Mouse (Mus musculus) kidney, adult 2 months (tissue): Measurements from ENCODE around the gene Cep170b. TPM values are rescaled to one million over a fixed set of nuclear protein-coding genes. Genes with fewer than 3 reads are reported as not detected.

ENCODE experiments used
- DNase-seq: peaks from one replicate; pipeline ENCODE4 v3.0.0; 2021
- H3K27ac ChIP-seq: fragments of 200-500 bp; 2 replicates; pipeline ENCODE4 v1.5.1; 2012; ENCODE audit warnings: low read depth, low read length, control low read depth, inconsistent platforms; ENCODE audit not compliant: insufficient read depth
- H3K27me3 ChIP-seq: fragments of 200-500 bp; replicated peaks from 2 replicates; pipeline ENCODE4 v1.6.1; 2012; ENCODE audit warnings: mild to moderate bottlenecking, moderate library complexity, low read length, inconsistent platforms; ENCODE audit not compliant: control insufficient read depth, insufficient read depth
- H3K36me3 ChIP-seq: fragments of 200-500 bp; 2 replicates; pipeline ENCODE4 v1.6.1; 2012; ENCODE audit warnings: mild to moderate bottlenecking, moderate library complexity, low read length, inconsistent platforms; ENCODE audit not compliant: control insufficient read depth, insufficient read depth
- H3K4me1 ChIP-seq: fragments of 200-500 bp; 2 replicates; pipeline ENCODE4 v1.6.1; 2011; ENCODE audit warnings: low read length; ENCODE audit not compliant: control insufficient read depth, insufficient read depth
- H3K4me3 ChIP-seq: fragments of 200-500 bp; 2 replicates; pipeline ENCODE4 v1.5.1; 2011; ENCODE audit warnings: mild to moderate bottlenecking, low read depth, low read length, control low read depth; ENCODE audit not compliant: insufficient read depth
- CTCF ChIP-seq: fragments of 200-500 bp; conservative IDR thresholded peaks from 2 replicates; pipeline ENCODE4 v1.5.1; 2011; ENCODE audit warnings: low read depth, mild to moderate bottlenecking, control low read depth, low read length, moderate library complexity, mixed read lengths; ENCODE audit not compliant: insufficient read depth, insufficient read length
- POLR2A ChIP-seq: fragments of 200-500 bp; IDR thresholded peaks from one replicate; pipeline ENCODE4 v1.6.1; 2011; ENCODE audit warnings: low read depth, low read length, control low read depth
- WGBS: fragments of 180-500 bp; shearing (Covaris S2); methylation state at CpG from one replicate; pipeline ENCODE4 v1.1.7; 2018; 5-methylcytosine and 5-hydroxymethylcytosine counted together
- polyA plus RNA-seq: library from polyadenylated mRNA; depleted of rRNA; stranded (reverse); fragments of >200 nt; gene quantifications from 2 replicates; pipeline ENCODE4 v1.2.3, GENCODE M21; 2012

The Cep170b gene
- polyA plus RNA-seq, 1 experiment = 63.4 TPM

DNA sequence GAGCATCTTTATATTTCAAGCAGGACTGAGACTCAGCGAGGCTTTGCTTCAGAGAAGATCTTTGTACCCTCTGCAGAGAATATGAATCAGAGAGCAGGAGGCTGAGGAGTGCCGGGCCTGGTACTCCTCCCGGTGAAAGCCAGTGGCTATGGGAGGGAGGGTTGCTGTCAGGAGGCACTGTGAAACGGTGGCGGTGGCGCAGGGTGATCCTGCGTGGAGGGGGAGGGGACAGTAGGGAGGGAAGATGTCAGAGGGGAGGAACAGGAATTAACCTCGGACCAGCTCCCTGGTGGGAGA, 12.7 kb upstream of the Cep170b start:
- H3K27ac ChIP-seq = no peak overlapping the region
- WGBS = 16% methylated on average over 8 of the region's 8 CpGs
- no peak for TF ChIP-seq POLR2A
- no peak for DNase-seq
- no peaks in the 10 kb centered on the region for H3K27me3 ChIP-seq
- no peaks in the 10 kb centered on the region for H3K36me3 ChIP-seq
- no peak overlapping the region for H3K4me3 ChIP-seq
- no peaks in the 10 kb centered on the region for H3K4me1 ChIP-seq

DNA sequence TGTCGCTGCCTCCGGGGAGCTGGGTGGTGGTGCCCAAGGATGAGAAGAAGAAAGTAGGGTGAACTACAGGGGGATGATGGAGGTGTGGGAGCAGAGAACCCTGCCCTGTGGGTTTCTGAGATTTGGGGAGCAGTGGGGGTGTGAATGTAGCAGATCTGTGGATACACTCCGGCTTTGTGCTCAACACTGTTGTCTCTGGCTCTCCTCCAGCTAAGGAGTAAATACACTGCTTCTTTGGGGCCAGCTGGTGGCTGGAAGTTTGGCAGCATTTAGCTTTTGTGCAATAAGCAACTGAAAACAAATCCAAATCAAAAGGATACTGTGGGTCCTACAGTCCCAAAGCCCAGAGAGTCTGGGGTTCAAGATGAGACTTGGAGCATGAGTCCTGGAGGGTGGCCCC, 6.3 kb upstream of the Cep170b start:
- Histone ChIP-seq H3K27ac (no peak overlapping the region), H3K4me3 (no peak overlapping the region), H3K4me1 (peaks cover 9% of the 10 kb centered on the region; the same call in 1 of the 2 replicates), H3K36me3 (no peaks in the 10 kb centered on the region), H3K27me3 (no peaks in the 10 kb centered on the region)
- peak; percentile 62 for DNase-seq
- TF ChIP-seq CTCF = no peak
- TF ChIP-seq POLR2A = no peak
- 43% methylated on average over 3 of the region's 3 CpGs for WGBS

DNA sequence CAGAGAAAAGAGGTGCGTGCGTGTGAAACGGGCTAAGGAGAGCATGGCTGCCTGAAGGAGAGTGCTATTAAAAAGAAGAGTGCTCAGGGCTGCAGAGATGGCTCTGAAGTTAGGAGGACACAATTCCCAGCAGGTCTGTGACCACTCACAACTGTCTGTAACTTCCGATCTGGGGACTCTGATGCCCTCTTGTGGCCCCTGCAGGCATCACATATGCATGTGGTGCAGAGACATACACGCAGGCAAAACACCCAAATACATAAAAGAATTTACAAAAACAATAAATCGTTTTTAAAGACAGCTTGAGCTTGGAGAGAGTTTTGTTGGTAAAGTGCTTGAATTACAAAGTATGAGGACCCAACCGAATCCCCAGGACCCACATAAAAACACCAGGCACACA, 3.1 kb upstream of the Cep170b start:
- H3K27me3 ChIP-seq = no peaks in the 10 kb centered on the region
- peaks cover 19% of the 10 kb centered on the region; the same call in 1 of the 2 replicates for H3K4me1 ChIP-seq
- H3K36me3 ChIP-seq = no peaks in the 10 kb centered on the region
- DNase-seq = peak; percentile 69
- WGBS = 32% methylated on average over 7 of the region's 7 CpGs
- no peak overlapping the region for H3K27ac ChIP-seq
- TF ChIP-seq CTCF = peak; percentile 75
- no peak for TF ChIP-seq POLR2A
- no peak overlapping the region for H3K4me3 ChIP-seq

DNA sequence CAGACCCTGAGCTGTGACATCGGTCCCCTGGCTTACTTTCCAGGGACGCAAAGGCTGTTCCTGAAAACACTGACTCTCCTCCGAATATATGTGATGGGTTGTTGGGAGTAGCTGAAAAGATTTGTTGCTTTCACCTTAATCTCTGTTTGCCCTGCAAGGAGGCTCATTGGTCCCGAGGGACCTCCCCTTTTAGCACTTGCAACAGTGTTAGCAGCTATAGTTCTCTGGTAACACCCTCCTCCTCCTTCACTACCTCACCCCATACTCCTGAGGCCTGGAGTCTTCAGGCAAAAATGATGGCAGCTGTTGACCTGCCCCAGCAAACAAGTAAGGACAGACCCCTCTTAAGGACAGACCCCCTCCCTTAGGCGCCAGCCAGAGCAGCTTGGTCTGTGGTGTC, 1.3 kb upstream of the Cep170b start:
- no peak overlapping the region; the same call in 1 of the 2 replicates for H3K27ac ChIP-seq
- H3K4me3 ChIP-seq = no peak overlapping the region
- H3K27me3 ChIP-seq = no peaks in the 10 kb centered on the region
- no peak for DNase-seq
- TF ChIP-seq POLR2A = no peak
- TF ChIP-seq CTCF = no peak
- 58% methylated on average over 5 of the region's 5 CpGs for WGBS
- no peaks in the 10 kb centered on the region for H3K36me3 ChIP-seq
- H3K4me1 ChIP-seq = peaks cover 25% of the 10 kb centered on the region; the same call in 1 of the 2 replicates

DNA sequence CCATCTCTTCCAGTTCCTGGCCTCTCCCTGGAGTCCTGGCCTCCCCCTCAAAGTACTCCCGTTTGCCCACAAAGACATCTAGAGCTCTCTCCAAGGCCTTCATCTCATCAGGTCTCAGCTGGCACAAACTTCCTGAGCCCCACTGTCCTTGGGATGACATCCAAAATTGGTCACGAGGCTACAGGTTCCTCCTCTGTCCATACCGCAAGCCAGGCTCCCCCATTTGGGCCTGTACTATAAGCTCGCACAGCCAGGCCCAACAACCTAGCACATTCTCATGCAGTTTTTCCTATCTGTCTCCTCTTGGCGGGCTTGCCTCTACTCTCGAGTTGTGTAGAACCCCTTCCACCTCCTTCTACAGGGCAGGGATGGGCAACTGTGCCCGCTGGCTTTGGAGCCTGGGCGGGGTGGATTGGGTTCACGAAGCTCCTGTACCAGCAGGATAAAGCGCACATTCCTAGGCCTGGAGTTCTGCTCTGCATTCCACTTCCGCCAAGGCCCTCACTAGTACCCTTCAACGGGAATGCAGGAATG, 702 bp downstream of the Cep170b start:
- WGBS = 29% methylated on average over 12 of the region's 12 CpGs
- H3K27ac ChIP-seq = peak overlapping the region; percentile 97
- peak; percentile 71 for DNase-seq
- H3K27me3 ChIP-seq = no peaks in the 10 kb centered on the region
- H3K4me3 ChIP-seq = peak overlapping the region; percentile 71
- peaks cover 25% of the 10 kb centered on the region; the same call in 1 of the 2 replicates for H3K4me1 ChIP-seq
- no peaks in the 10 kb centered on the region for H3K36me3 ChIP-seq
- TF ChIP-seq CTCF (no peak), POLR2A (no peak)

DNA sequence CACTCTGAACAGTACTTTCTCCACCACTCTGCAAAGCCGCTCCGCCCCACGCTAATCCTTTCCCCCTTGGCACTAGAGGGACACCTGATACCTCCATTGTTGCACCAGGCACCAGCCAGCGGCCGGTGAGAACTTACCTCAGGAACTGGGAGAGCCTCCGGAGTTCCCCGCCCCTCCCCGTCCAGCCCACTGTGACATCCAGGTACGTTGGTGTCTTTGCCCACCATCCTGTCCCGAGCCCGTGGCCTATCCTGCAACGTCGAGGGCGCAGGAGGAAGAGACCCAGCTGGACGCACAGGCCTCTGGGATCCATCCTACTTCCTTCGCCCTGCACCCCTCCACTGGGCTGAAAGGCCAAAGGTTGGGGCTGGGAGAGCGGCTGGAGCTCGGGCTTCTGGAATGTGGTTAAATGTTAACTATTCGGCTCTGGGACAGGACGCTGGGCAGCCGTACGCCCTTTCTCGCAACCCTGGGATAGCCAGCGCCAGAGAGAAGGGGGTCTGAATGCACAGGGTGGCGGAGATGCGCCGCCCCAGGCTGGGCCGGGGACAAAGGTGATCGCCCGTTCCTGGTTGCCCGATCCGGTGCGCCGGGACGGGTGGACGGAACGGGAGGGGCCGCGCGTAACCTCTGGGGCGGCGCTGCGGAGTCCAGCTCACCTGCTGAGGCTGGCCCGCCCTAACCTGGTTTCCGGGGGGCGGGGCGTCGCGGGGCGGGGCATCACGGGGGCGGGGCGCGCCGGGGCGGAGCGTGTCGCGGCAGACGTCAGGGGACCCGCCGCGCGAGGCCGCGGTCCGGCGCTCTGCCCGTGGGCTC, 1.4 kb downstream of the Cep170b start:
- peaks cover 25% of the 10 kb centered on the region; the same call in 1 of the 2 replicates for H3K4me1 ChIP-seq
- peak; percentile 94 for DNase-seq
- no peaks in the 10 kb centered on the region for H3K27me3 ChIP-seq
- peak overlapping the region; percentile 85 for H3K4me3 ChIP-seq
- WGBS = 3% methylated on average over 67 of the region's 69 CpGs
- H3K36me3 ChIP-seq = no peaks in the 10 kb centered on the region
- TF ChIP-seq POLR2A = peak; percentile 59
- 0 out of 2 replicates have a peak, but pooled peaks have one; percentile 4 for TF ChIP-seq CTCF
- H3K27ac ChIP-seq = peak overlapping the region; percentile 97

DNA sequence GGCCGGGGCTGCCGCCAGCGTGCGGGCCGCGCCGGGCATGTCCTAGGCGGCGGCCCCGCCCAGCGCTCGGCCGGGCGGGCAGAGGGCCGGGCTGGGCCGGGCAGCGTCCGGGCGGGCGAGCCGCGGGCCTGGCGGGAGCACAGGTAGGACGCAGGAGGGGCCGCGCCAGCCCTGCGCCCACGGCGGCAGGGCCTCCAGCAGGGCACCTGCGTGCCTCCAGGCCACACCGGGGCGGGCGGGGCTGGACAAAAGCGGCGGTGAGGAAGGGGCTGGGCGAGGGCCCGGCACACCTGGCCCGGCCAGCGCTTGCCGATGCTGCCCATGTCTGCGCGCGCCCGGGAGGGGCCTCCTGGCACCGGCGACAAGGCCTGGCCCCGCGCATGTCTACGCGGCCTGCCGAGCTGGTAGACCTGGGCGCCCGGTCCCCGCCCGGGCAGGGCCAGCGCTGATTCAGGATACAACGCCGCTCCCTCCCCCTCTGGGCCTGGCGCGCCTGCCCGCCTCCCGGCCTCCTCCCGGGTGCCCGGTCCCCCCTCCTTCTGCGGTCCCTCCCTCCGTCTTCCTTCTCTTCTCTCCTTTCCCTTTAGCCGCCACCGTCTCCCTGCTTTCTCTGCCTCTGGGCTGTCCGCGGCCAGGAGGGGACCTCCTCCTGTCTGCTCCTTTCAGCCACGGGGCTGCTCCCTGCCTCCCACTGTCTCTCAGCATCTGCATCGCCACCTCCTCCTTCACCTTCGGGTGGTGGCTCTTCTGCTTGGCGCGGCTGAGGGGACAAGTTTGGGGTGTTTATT, 2.2 kb downstream of the Cep170b start:
- TF ChIP-seq POLR2A (no peak), CTCF (no peak)
- peak; percentile 80 for DNase-seq
- H3K27me3 ChIP-seq = no peaks in the 10 kb centered on the region
- peaks cover 25% of the 10 kb centered on the region; the same call in 1 of the 2 replicates for H3K4me1 ChIP-seq
- peak overlapping the region; percentile 36 for H3K27ac ChIP-seq
- H3K4me3 ChIP-seq = peak overlapping the region; percentile 85
- WGBS = 1% methylated on average over 74 of the region's 75 CpGs
- no peaks in the 10 kb centered on the region for H3K36me3 ChIP-seq
